Mouse (Mus musculus) hindbrain, embryonic 14.5 days (tissue): ENCODE measurements around the gene Tbpl1. TPM values are rescaled to one million over a fixed set of nuclear protein-coding genes. Genes with fewer than 3 reads are reported as not detected.

Experiments used
- ATAC-seq: fragments of 200-750 bp; cut with Nextera tagmentation; 2 replicates; pipeline ENCODE4 v1.8.0; 2017; ENCODE audit warnings: moderate number of reproducible peaks, mild to moderate bottlenecking, moderate TSS enrichment, moderate library complexity; ENCODE audit not compliant: low FRiP score
- DNase-seq: peaks from one replicate; pipeline ENCODE4 v3.0.0-alpha.2; 2015; ENCODE audit warnings: low spot score
- H3K27ac ChIP-seq: fragments of 300-500 bp; sonication (generic); 2 replicates; pipeline ENCODE4 v1.5.1; 2014; ENCODE audit warnings: mild to moderate bottlenecking, moderate library complexity
- H3K27me3 ChIP-seq: fragments of 300-500 bp; sonication (generic); 2 replicates; pipeline ENCODE4 v1.6.1; 2014; ENCODE audit warnings: mild to moderate bottlenecking, low read length, mixed read lengths; ENCODE audit not compliant: control insufficient read depth, insufficient read depth
- H3K36me3 ChIP-seq: fragments of 300-500 bp; sonication (generic); replicated peaks from 2 replicates; pipeline ENCODE4 v1.6.1; 2014; ENCODE audit not compliant: control insufficient read depth, insufficient read depth
- H3K4me1 ChIP-seq: fragments of 300-500 bp; sonication (generic); replicated peaks from 2 replicates; pipeline ENCODE4 v1.6.1; 2014; ENCODE audit warnings: antibody characterized with exemption, low read length, mixed read lengths; ENCODE audit not compliant: control insufficient read depth, insufficient read depth
- H3K4me2 ChIP-seq: fragments of 300-500 bp; sonication (generic); replicated peaks from 2 replicates; pipeline ENCODE4 v1.6.1; 2014; ENCODE audit warnings: mild to moderate bottlenecking, moderate library complexity
- H3K4me3 ChIP-seq: fragments of 300-500 bp; sonication (generic); replicated peaks from 2 replicates; pipeline ENCODE4 v1.5.1; 2014; ENCODE audit warnings: mild to moderate bottlenecking, low read length
- H3K9ac ChIP-seq: fragments of 300-500 bp; sonication (generic); 2 replicates; pipeline ENCODE4 v1.6.1; 2014
- H3K9me3 ChIP-seq: fragments of 300-500 bp; sonication (generic); 2 replicates; pipeline ENCODE4 v1.6.1; 2016; ENCODE audit warnings: low read length; ENCODE audit not compliant: control insufficient read depth
- WGBS: fragments of 180-500 bp; shearing (Covaris S2); extraction: QIAGEN DNeasy Blood & Tissue Kit; methylation state at CpG from one replicate; pipeline ENCODE4 v1.1.7; 2014; 5-methylcytosine and 5-hydroxymethylcytosine counted together
- microRNA-seq: library from miRNA; unstranded; fragments of <30 nt; microRNA quantifications from one replicate; pipeline ENCODE4, GENCODE M21; 2016
- polyA plus RNA-seq: library from polyadenylated mRNA; unstranded; fragments of >200 nt; fragmentation: Nextera tagmentation; extraction: Ambion mirVana; gene quantifications from 2 replicates; pipeline ENCODE4 v1.2.1, GENCODE M21; 2014

The Tbpl1 gene
- polyA plus RNA-seq, 1 experiment from 2014 or later = 90.5 TPM

- ATAC-seq = no peak
- Histone ChIP-seq H3K36me3 (no peaks in the 10 kb centered on the region), H3K27me3 (no peaks in the 10 kb centered on the region), H3K4me2 (peak overlapping the region; percentile 24; the same call in 1 of the 2 replicates), H3K4me1 (peaks cover 9% of the 10 kb centered on the region), H3K9ac (peak overlapping the region; percentile 28; the same call in 1 of the 2 replicates), H3K27ac (peak overlapping the region; percentile 70), H3K4me3 (no peak overlapping the region), H3K9me3 (no peaks in the 10 kb centered on the region)
- WGBS = 73% methylated on average over 10 of the region's 10 CpGs
- DNase-seq = no peak
Measured at GRCm38 (mm10) chr10:22659386-22659725, 72.4 kb downstream of the Tbpl1 start.

- Histone ChIP-seq H3K9me3 (no peaks in the 10 kb centered on the region), H3K4me3 (no peak overlapping the region), H3K27ac (peak overlapping the region; percentile 70), H3K27me3 (no peaks in the 10 kb centered on the region), H3K9ac (peak overlapping the region; percentile 28), H3K4me1 (peaks cover 9% of the 10 kb centered on the region), H3K36me3 (no peaks in the 10 kb centered on the region), H3K4me2 (peak overlapping the region; percentile 24)
- WGBS = 19% methylated on average over 23 of the region's 23 CpGs
- DNase-seq (peak; percentile 85), ATAC-seq (peak; percentile 95)
Measured at GRCm38 (mm10) chr10:22658534-22659385, 73.0 kb downstream of the Tbpl1 start.

Small RNAs within 50 kb of the gene (microRNA-seq; reads per million reads assigned to microRNA genes)
- not detected for gene Mir7663

Other genes starting within 250 kb of the Tbpl1 start
- 7.0 and 8.0 TPM in 2 replicates for gene Slc2a12, start 86.9 kb downstream of the Tbpl1 start, polyA plus RNA-seq
- 0.93 and 2.5 TPM in 2 replicates for gene Tcf21, start 88.2 kb upstream of the Tbpl1 start, polyA plus RNA-seq